Mouse (Mus musculus) forebrain, embryonic 10.5 days (tissue): ENCODE data around the gene 4921524J17Rik. TPM values are rescaled to one million over a fixed set of nuclear protein-coding genes. Genes with fewer than 3 reads are reported as not detected.

Experiments
- DNase-seq: peaks from one replicate; pipeline ENCODE4 v3.0.0-alpha.2; 2017; ENCODE audit warnings: low spot score; ENCODE audit errors: extremely low spot score
- H3K27ac ChIP-seq: fragments of 300-500 bp; sonication (generic); 2 replicates; pipeline ENCODE4 v1.5.1; 2016; ENCODE audit warnings: mild to moderate bottlenecking
- H3K27me3 ChIP-seq: fragments of 300-500 bp; sonication (generic); 2 replicates; pipeline ENCODE4 v1.6.1; 2016; ENCODE audit warnings: mild to moderate bottlenecking; ENCODE audit not compliant: poor library complexity, severe bottlenecking
- H3K36me3 ChIP-seq: fragments of 300-500 bp; sonication (generic); replicated peaks from 2 replicates; pipeline ENCODE4 v1.6.1; 2016; ENCODE audit warnings: mild to moderate bottlenecking, moderate library complexity
- H3K4me1 ChIP-seq: fragments of 300-500 bp; sonication (generic); 2 replicates; pipeline ENCODE4 v1.6.1; 2016
- H3K4me3 ChIP-seq: fragments of 300-500 bp; sonication (generic); 2 replicates; pipeline ENCODE4 v1.5.1; 2016; ENCODE audit warnings: mild to moderate bottlenecking, moderate library complexity
- H3K9me3 ChIP-seq: fragments of 300-500 bp; sonication (generic); 2 replicates; pipeline ENCODE4 v1.6.1; 2016; ENCODE audit warnings: mild to moderate bottlenecking, moderate library complexity
- WGBS: fragments of 180-500 bp; shearing (Covaris S2); methylation state at CpG from one replicate; pipeline ENCODE4 v1.1.7; 2016; 5-methylcytosine and 5-hydroxymethylcytosine counted together
- polyA plus RNA-seq: library from polyadenylated mRNA; unstranded; fragments of >200 nt; fragmentation: Nextera tagmentation; extraction: Ambion mirVana; gene quantifications from 2 replicates; pipeline ENCODE4 v1.2.1, GENCODE M21; 2016

4921524J17Rik gene
- 37.6 and 38.8 TPM in 2 replicates for polyA plus RNA-seq

DNA sequence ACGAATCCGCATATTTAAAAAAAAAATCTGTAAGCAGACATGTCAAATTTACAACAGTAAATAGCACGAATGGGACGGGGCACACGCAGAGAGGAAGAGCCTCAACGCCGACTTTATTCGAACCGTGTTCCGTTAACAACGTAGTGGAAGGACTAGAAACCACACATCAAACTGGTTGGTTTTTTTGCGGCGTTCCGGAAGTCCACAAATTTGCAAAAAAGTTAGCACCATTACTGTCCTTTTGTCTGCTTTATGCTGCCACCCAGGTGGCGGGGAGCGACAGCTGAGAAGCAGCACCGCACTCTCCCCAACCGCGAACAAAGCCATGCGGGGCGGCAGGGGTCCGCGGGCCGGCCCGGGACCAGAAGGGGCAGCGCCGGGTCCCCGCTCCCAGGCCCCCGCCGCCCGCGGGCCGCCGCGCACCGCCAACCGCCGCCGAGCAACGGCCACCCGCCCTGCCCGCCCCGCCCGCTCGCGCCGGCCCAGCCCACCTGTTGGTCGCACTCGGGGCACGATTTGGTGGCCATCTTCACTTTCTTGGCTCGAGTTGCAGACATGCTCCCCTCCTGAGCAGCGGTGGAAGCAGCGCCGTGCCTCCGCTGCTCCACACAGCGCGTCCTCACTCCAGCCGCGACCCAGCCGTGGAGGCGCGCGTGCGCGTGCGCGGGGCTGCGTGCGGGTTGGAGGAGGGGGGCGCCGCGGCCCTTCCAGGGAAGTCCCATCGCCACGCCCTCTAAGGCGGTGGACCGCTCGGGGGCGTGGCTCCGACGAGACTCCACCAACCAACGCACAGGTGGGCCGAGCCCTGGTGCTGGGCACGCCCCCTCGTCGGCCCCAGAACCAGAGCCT is at the start of gene 4921524J17Rik:
TSS of gene 4921524J17Rik (minus strand) at position 666 of the 849 bp plus-strand sequence.
- peak within 1 kb of the TSS; percentile 82 for H3K4me3 ChIP-seq
- peaks cover 9% of the 10 kb centered on the region for H3K27me3 ChIP-seq
- peak within 1 kb of the TSS; percentile 97 for H3K27ac ChIP-seq
- H3K36me3 ChIP-seq = no peaks in the 10 kb centered on the region
- peak; percentile 93 for DNase-seq
- no peaks in the 10 kb centered on the region for H3K9me3 ChIP-seq
- WGBS = under 1% methylated on average over 83 of the region's 85 CpGs
- H3K4me1 ChIP-seq = peaks cover 49% of the 10 kb centered on the region

DNA sequence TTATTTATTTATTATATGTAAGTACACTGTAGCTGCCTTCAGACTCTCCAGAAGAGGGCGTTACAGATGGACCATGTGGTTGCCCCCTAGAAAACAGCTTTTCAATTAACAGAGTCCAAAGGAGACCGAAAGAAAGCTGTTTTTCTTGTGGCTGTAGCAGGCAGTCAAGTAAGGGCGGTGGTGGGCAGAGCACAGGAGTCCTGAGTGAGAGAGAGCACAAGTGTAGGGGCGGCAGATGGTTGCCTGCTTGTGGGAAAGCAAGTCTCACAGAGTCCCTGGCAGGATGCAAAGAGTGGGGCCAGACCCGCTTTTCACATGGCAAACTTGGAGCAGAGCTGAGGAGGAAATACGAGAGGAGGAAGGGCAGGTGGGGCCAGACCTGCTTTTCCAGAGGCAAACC is 49.8 kb upstream of the 4921524J17Rik start:
- H3K27me3 ChIP-seq = no peaks in the 10 kb centered on the region
- H3K4me3 ChIP-seq = no peak overlapping the region
- H3K27ac ChIP-seq = no peak overlapping the region
- peaks cover 7% of the 10 kb centered on the region for H3K4me1 ChIP-seq
- no peak for DNase-seq
- H3K36me3 ChIP-seq = no peaks in the 10 kb centered on the region
- WGBS = 69% methylated on average over 6 of the region's 6 CpGs
- no peaks in the 10 kb centered on the region for H3K9me3 ChIP-seq

- Histone ChIP-seq H3K4me3 (peak overlapping the region; percentile 19; the same call in 1 of the 2 replicates), H3K27ac (peak overlapping the region; percentile 69), H3K4me1 (peaks cover 7% of the 10 kb centered on the region), H3K9me3 (no peaks in the 10 kb centered on the region), H3K36me3 (no peaks in the 10 kb centered on the region), H3K27me3 (no peaks in the 10 kb centered on the region)
- DNase-seq = no peak
- WGBS = 28% methylated on average over 10 of the region's 10 CpGs
These were observed 49.3 kb upstream of the 4921524J17Rik start for GRCm38 (mm10) chr8:85481900-85482299.

DNA sequence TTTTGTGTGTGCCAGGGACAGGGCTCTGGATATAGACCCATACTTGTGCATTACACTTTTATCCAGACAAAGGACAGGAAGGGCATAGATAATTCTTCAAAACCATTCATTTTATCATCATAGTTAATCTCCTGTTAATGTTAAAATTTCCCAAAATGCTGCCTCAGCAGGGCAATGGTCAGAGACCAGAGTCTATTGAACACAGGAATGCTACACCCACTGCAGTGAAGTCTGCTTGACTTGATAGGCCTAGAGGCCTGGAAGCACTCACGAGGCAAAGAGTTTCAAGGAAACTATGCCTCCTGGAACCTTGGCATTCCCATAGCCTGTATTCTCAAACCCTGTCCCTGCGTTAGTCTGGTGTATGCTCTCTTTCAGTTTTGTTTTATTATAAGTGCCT is 47.1 kb upstream of the 4921524J17Rik start:
- 88% methylated on average over 2 of the region's 2 CpGs for WGBS
- no peak for DNase-seq
- Histone ChIP-seq H3K27ac (no peak overlapping the region), H3K27me3 (no peaks in the 10 kb centered on the region), H3K36me3 (no peaks in the 10 kb centered on the region), H3K9me3 (no peaks in the 10 kb centered on the region), H3K4me3 (no peak overlapping the region), H3K4me1 (peaks cover 7% of the 10 kb centered on the region)

DNA sequence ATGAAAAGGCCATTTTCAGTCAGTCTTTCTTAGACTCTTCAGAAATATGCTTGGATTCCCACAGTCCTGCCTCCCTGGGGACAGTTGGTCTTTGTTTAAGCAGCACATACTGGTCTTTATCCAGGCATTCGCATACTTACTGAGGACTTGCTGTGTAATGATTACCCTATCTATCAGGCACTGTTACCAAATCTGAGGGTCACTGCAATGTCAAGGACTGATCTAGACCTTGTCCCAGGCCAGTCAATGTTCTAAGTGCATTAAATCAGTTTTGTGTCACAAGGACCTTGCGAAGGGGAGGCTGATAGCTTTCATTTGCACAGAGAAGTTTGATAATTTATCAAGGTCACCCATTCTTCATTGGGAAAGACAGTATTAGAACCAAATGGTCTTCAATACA is 45.8 kb upstream of the 4921524J17Rik start:
- H3K4me3 ChIP-seq = no peak overlapping the region
- peaks cover 7% of the 10 kb centered on the region for H3K4me1 ChIP-seq
- no peaks in the 10 kb centered on the region for H3K27me3 ChIP-seq
- DNase-seq = no peak
- H3K27ac ChIP-seq = no peak overlapping the region
- no peaks in the 10 kb centered on the region for H3K9me3 ChIP-seq
- 96% methylated on average over 2 of the region's 2 CpGs for WGBS
- no peaks in the 10 kb centered on the region for H3K36me3 ChIP-seq

GRCm38 (mm10) chr8:85476970-85477545 is 44.4 kb upstream of the 4921524J17Rik start:
- 84% methylated on average over 4 of the region's 4 CpGs for WGBS
- H3K9me3 ChIP-seq = no peaks in the 10 kb centered on the region
- peaks cover 5% of the 10 kb centered on the region for H3K4me1 ChIP-seq
- H3K4me3 ChIP-seq = no peak overlapping the region
- no peaks in the 10 kb centered on the region for H3K36me3 ChIP-seq
- no peaks in the 10 kb centered on the region for H3K27me3 ChIP-seq
- no peak overlapping the region for H3K27ac ChIP-seq
- no peak for DNase-seq

DNA sequence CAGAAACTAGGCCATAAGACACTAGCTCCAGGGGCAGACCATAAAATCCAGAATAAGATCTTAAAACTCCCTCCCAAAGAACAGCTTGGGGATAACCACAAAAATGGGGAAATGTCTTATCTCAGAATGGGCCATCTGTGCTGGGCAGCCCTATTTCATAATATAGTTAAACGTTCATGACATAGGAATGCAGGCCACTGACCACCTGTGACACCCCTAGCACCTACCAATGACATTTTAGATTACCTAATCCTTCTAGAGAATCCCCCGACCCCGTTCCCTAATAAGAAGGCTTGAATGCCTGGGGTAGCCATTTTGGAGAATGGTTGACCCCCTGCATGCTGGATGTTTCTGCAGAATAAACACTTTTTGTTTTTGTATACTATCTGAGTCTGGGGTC is 42.3 kb upstream of the 4921524J17Rik start:
- no peaks in the 10 kb centered on the region for H3K36me3 ChIP-seq
- no peaks in the 10 kb centered on the region for H3K9me3 ChIP-seq
- H3K4me3 ChIP-seq = no peak overlapping the region
- DNase-seq = no peak
- no peaks in the 10 kb centered on the region for H3K27me3 ChIP-seq
- WGBS = 85% methylated on average over 3 of the region's 3 CpGs
- H3K4me1 ChIP-seq = no peaks in the 10 kb centered on the region
- H3K27ac ChIP-seq = no peak overlapping the region

DNA sequence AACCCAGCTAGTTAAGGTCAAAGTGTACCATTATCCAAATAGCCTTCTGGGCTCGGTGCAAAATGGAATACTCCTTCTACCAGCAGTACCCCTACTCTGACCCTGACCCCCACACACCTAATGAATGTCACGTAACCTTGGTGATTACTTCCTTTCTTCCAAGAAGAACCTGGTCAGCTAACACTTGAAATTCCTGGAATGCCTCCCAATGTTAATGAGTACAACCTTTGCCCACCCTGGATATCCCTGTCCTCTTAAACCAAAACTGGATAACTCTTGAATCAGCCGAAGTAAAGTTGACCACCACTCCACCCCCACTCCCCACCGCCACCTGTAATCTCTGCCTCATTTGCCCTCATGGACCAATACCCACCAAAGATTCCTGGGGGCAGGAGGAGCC is 40.6 kb upstream of the 4921524J17Rik start:
- H3K27ac ChIP-seq = no peak overlapping the region
- H3K4me3 ChIP-seq = no peak overlapping the region
- H3K9me3 ChIP-seq = no peaks in the 10 kb centered on the region
- H3K36me3 ChIP-seq = no peaks in the 10 kb centered on the region
- no peaks in the 10 kb centered on the region for H3K27me3 ChIP-seq
- H3K4me1 ChIP-seq = no peaks in the 10 kb centered on the region
- no peak for DNase-seq
- WGBS = 81% methylated on average over 4 of the region's 4 CpGs

DNA sequence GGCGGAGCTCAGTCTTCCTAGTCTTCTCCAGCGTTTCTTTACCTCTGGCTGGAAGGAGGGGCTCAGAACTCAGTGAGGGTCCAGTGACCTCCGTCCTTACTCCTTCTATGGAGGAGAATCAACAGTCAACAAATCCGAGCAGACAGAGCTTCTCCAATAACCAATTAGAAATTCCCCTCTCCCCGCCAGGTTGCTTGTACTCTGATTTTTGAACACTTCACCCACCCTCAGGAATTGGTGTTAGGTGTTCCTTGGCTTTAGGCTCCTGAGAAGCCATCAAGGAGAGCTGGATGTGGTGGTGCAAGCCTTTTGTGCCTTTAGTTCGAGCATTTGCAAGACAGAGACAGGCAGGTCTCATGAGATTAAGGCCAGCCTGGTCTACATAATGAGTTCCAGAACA is 40.2 kb upstream of the 4921524J17Rik start:
- WGBS = 78% methylated on average over 6 of the region's 6 CpGs
- DNase-seq = no peak
- Histone ChIP-seq H3K4me1 (no peaks in the 10 kb centered on the region), H3K4me3 (no peak overlapping the region), H3K27me3 (no peaks in the 10 kb centered on the region), H3K27ac (no peak overlapping the region), H3K36me3 (no peaks in the 10 kb centered on the region), H3K9me3 (no peaks in the 10 kb centered on the region)

- Histone ChIP-seq H3K36me3 (no peaks in the 10 kb centered on the region), H3K9me3 (no peaks in the 10 kb centered on the region), H3K4me3 (no peak overlapping the region), H3K4me1 (no peaks in the 10 kb centered on the region), H3K27me3 (no peaks in the 10 kb centered on the region), H3K27ac (no peak overlapping the region)
- no peak for DNase-seq
- WGBS = 86% methylated on average over 8 of the region's 8 CpGs
These were observed 38.1 kb upstream of the 4921524J17Rik start for GRCm38 (mm10) chr8:85470753-85471152.

GRCm38 (mm10) chr8:85466056-85466455 is 33.4 kb upstream of the 4921524J17Rik start:
- DNase-seq = no peak
- Histone ChIP-seq H3K4me1 (peaks cover 6% of the 10 kb centered on the region; the same call in 1 of the 2 replicates), H3K27ac (no peak overlapping the region), H3K27me3 (no peaks in the 10 kb centered on the region), H3K4me3 (no peak overlapping the region), H3K36me3 (no peaks in the 10 kb centered on the region), H3K9me3 (no peaks in the 10 kb centered on the region)
- 93% methylated on average over 4 of the region's 4 CpGs for WGBS

GRCm38 (mm10) chr8:85464316-85464715 is 31.7 kb upstream of the 4921524J17Rik start:
- Histone ChIP-seq H3K36me3 (no peaks in the 10 kb centered on the region), H3K4me3 (no peak overlapping the region), H3K27ac (no peak overlapping the region), H3K4me1 (peaks cover 6% of the 10 kb centered on the region; the same call in 1 of the 2 replicates), H3K9me3 (no peaks in the 10 kb centered on the region), H3K27me3 (no peaks in the 10 kb centered on the region)
- no peak for DNase-seq

DNA sequence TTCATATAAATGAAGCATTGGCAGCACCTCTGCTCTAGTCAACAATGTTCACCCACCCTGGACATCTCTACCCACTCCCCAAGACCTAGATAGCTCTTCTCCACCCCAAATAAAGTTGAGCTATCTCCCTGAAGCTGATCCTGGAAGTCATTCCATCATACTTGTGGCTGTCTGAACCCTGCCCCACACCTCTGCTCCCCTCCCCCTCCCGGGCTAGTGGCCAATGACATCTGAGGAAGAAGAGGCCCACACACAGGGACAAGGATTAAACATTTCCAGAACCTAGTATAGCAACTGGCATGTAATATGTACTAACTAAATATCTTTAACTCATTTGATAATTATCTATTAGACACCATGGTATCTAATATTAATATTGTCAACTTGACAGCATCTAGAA is 29.8 kb upstream of the 4921524J17Rik start:
- Histone ChIP-seq H3K27ac (no peak overlapping the region), H3K4me3 (no peak overlapping the region), H3K4me1 (peaks cover 6% of the 10 kb centered on the region; the same call in 1 of the 2 replicates), H3K9me3 (no peaks in the 10 kb centered on the region), H3K27me3 (no peaks in the 10 kb centered on the region), H3K36me3 (no peaks in the 10 kb centered on the region)
- WGBS = 82% methylated on average over 1 of the region's 1 CpGs
- DNase-seq = no peak
